Mouse (Mus musculus): ENCODE results near the gene Dph2.

The Dph2 gene

GRCm38 (mm10) chr4:117913421-117913820, 21.6 kb upstream of the Dph2 start:
- in situ Hi-C loops (cut with MboI; ENCODE audit: low pct_unique_long_range_greater_than_20kb in 1 of 2, low sequenced_read_pairs in 2 of 2, unreplicated experiment in 1 of 2): no loop called here

DNA sequence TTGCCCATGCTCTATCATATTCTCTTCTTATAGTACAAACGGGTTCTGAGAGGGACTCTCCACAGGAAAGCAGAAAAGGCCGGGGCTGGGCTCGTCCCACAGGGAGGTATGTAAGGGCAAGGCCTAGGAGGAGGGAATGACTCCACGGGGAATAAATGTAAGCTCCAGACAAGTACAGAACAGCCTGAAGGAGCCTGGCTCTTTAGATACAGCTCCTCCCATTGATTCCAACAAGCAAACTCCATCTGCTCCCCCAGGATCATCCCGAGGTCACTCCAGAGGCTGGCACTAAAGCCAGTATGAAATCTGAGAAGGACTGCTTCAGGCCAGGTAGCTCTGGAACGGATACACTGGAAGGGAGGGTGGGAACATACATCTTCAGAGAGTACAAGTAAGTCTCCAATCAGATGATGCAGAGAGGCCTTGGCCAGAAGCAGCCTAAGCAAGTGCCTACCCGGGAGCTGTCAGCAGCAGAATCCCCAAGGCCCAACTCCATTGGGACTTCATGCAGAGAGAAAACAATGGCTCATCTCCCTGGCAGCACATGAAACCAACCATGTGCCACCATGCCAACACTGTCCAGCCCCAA, 20.9 kb upstream of the Dph2 start:
- in situ Hi-C loops (cut with MboI; ENCODE audit: low pct_unique_long_range_greater_than_20kb in 1 of 2, low sequenced_read_pairs in 2 of 2, unreplicated experiment in 1 of 2): no loop called here

- in situ Hi-C loops (cut with MboI; ENCODE audit: low pct_unique_long_range_greater_than_20kb in 1 of 2, low sequenced_read_pairs in 2 of 2, unreplicated experiment in 1 of 2): no loop called here
These were observed 20.3 kb upstream of the Dph2 start for GRCm38 (mm10) chr4:117912131-117912561.

- in situ Hi-C loops (cut with MboI; ENCODE audit: low pct_unique_long_range_greater_than_20kb in 1 of 2, low sequenced_read_pairs in 2 of 2, unreplicated experiment in 1 of 2): no loop called here
These were observed 17.1 kb upstream of the Dph2 start for GRCm38 (mm10) chr4:117908834-117909453.

DNA sequence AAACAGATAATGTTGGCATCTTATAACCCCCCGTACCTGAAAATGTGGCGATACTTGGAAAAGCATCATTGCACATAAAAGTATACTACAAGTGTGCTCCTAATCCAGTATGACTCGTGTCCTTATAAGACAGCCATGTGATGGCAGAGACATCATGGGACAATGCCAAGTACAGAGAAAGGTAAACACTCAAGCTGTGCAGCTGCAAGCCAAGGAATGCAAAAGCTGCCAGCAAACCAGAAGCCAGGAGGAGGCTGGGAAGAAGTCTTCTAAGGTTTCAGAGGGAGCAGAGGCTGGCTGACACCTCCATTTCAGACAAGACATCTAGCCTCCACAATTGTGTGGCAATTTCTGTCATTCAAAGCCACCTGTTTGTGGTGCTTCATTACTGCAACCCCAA, 14.4 kb upstream of the Dph2 start:
- in situ Hi-C loops (cut with MboI; ENCODE audit: low pct_unique_long_range_greater_than_20kb in 1 of 2, low sequenced_read_pairs in 2 of 2, unreplicated experiment in 1 of 2): no loop called here

- in situ Hi-C loops (cut with MboI; ENCODE audit: low pct_unique_long_range_greater_than_20kb in 1 of 2, low sequenced_read_pairs in 2 of 2, unreplicated experiment in 1 of 2): no loop called here
These were observed 12.9 kb upstream of the Dph2 start for GRCm38 (mm10) chr4:117904761-117905160.

- in situ Hi-C loops (cut with MboI; ENCODE audit: low pct_unique_long_range_greater_than_20kb in 1 of 2, low sequenced_read_pairs in 2 of 2, unreplicated experiment in 1 of 2): no loop called here
These were observed 12.3 kb upstream of the Dph2 start for GRCm38 (mm10) chr4:117904094-117904493.

DNA sequence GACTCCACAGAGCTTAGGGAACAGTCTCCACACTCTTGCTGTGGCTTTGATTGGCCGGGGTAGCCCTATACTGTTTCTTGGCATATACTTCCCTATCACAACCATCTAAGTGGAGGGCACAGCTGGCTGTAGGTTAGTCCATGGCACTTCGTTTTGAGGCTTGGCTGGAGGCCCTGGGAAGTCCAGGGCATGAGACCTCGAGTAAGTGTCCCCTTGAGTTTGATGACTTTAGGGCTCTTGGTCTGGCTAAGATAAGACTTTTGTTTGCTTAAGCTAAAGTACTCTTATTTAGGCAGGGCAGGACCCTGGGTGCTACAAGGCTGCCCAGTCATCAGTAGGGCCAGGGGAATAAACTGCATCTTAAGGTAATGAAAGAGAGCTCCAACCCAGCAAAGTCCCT, 6.3 kb upstream of the Dph2 start:
- in situ Hi-C loops (cut with MboI; ENCODE audit: low pct_unique_long_range_greater_than_20kb in 1 of 2, low sequenced_read_pairs in 2 of 2, unreplicated experiment in 1 of 2): no loop called here

DNA sequence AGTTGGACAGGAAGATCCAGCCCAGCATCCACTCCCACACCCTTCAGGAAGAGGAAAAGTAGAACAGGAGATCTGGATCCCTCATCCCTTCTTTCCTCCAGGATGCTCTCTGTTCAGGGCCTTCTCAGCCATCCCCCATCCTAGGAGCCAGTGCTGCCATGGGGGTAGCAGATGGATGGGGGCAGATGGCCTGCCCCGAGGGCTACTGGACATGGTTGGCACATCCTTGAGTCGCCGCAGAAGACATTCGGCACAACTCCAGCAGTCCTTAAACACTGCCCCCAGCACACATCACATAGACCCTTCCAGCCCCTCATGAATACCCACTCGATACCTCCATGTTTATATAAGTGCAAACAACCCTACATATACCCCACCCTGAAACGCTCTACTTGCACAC, 4.2 kb upstream of the Dph2 start:
- in situ Hi-C loops (cut with MboI; ENCODE audit: low pct_unique_long_range_greater_than_20kb in 1 of 2, low sequenced_read_pairs in 2 of 2, unreplicated experiment in 1 of 2): no loop called here

GRCm38 (mm10) chr4:117895339-117895738, 3.5 kb upstream of the Dph2 start:
- in situ Hi-C loops (cut with MboI; ENCODE audit: low pct_unique_long_range_greater_than_20kb in 1 of 2, low sequenced_read_pairs in 2 of 2, unreplicated experiment in 1 of 2): no loop called here

GRCm38 (mm10) chr4:117894601-117895000, 2.8 kb upstream of the Dph2 start:
- in situ Hi-C loops (cut with MboI; ENCODE audit: low pct_unique_long_range_greater_than_20kb in 1 of 2, low sequenced_read_pairs in 2 of 2, unreplicated experiment in 1 of 2): no loop called here

DNA sequence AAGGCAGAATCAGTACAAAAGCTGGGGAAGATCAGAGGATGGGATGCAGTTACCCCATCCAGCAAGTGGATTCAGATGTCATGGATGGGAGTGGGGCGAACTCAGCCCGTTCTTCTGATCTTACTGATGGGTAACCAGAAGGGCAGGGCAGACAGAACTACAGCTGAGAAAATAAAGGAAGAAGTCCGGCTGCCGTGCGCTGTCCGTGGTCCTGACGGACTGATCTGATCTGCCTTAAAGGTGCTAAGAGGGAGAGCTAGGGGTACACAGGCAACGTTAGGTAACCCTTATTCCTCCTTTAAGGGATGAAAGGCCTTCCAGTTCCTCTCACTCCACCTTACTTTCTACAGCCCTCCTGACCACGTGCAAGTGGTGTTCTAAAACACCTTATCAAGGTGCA, 1.5 kb upstream of the Dph2 start:
- in situ Hi-C loops (cut with MboI; ENCODE audit: low pct_unique_long_range_greater_than_20kb in 1 of 2, low sequenced_read_pairs in 2 of 2, unreplicated experiment in 1 of 2): no loop called here

DNA sequence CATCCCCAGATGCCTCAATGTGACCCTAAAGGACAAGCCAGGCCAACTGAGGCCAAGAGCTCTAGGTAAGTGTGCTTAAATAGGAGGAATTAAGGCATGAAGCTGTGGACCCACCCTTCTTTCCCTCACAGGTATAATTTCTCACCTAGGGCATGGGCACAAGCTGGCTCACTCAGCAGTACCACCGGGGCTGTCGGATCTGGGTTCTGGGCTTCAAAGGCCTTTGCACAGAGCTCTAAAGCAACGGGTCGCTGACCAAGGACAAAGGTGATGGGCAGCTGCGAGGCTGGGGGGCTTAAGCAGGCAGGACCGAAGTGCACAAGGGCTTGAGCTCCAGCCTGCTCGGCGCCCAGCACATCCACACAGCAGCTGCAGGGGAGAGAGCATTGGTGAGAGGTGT, 1.1 kb downstream of the Dph2 start:
- in situ Hi-C loops (cut with MboI; ENCODE audit: low pct_unique_long_range_greater_than_20kb in 1 of 2, low sequenced_read_pairs in 2 of 2, unreplicated experiment in 1 of 2): no loop called here

DNA sequence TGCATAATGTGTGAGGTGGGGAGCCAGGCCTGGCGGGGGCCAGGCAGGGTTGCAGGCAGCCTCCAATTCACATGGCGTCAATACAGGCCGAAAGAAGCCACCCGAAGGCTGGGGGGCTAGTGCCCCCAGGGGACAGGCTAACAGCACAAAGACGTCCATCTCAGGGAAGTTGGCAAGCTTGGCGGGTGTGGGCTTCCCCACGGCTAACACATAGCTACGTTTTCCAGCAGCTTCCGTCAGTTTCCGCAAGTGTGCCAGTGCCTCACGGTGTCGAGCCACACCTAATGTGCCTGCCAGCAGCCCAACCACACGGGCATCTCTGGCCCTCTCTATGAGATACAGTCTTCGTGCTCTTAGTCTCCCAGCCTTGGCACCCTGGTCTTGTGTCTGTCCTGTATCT, 1.8 kb downstream of the Dph2 start:
- in situ Hi-C loops (cut with MboI; ENCODE audit: low pct_unique_long_range_greater_than_20kb in 1 of 2, low sequenced_read_pairs in 2 of 2, unreplicated experiment in 1 of 2): no loop called here

GRCm38 (mm10) chr4:117889471-117889870, 2.4 kb downstream of the Dph2 start:
- in situ Hi-C loops (cut with MboI; ENCODE audit: low pct_unique_long_range_greater_than_20kb in 1 of 2, low sequenced_read_pairs in 2 of 2, unreplicated experiment in 1 of 2): no loop called here

- in situ Hi-C loops (cut with MboI; ENCODE audit: low pct_unique_long_range_greater_than_20kb in 1 of 2, low sequenced_read_pairs in 2 of 2, unreplicated experiment in 1 of 2): no loop called here
These were observed 3.9 kb downstream of the Dph2 start for GRCm38 (mm10) chr4:117887920-117888319.

DNA sequence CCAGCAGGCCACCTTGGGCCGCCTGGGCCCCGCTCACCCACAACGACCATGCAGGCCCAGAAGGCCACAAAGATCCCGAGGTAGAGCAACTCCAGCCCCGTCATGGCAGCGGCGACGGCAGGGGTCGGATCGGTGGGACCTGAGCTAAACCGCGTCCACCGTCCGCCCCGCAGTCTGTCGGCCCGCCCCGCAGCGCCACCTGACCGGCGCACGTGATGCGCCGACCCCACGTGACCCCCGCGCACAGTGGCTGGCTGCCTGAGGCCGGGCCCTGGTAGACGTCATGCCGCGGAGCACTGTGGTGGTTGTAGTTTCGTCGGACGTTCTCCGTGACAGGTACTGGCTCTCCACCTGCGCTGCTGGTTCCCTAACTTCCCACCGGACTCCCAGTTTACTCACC, 4.7 kb downstream of the Dph2 start, which contains the start of gene Atp6v0b:
TSS of gene Atp6v0b (minus strand) at position 201 of the 400 bp plus-strand sequence.
- in situ Hi-C loops (cut with MboI; ENCODE audit: low pct_unique_long_range_greater_than_20kb in 1 of 2, low sequenced_read_pairs in 2 of 2, unreplicated experiment in 1 of 2): no loop called here

- in situ Hi-C loops (cut with MboI; ENCODE audit: low pct_unique_long_range_greater_than_20kb in 1 of 2, low sequenced_read_pairs in 2 of 2, unreplicated experiment in 1 of 2): no loop called here
These were observed 5.2 kb downstream of the Dph2 start for GRCm38 (mm10) chr4:117886644-117887043.

GRCm38 (mm10) chr4:117885994-117886393, 5.8 kb downstream of the Dph2 start:
- in situ Hi-C loops (cut with MboI; ENCODE audit: low pct_unique_long_range_greater_than_20kb in 1 of 2, low sequenced_read_pairs in 2 of 2, unreplicated experiment in 1 of 2): no loop called here

- in situ Hi-C loops (cut with MboI; ENCODE audit: low pct_unique_long_range_greater_than_20kb in 1 of 2, low sequenced_read_pairs in 2 of 2, unreplicated experiment in 1 of 2): no loop called here
These were observed 6.7 kb downstream of the Dph2 start for GRCm38 (mm10) chr4:117885093-117885492.
